Mouse (Mus musculus) kidney, adult 2 months (tissue): ENCODE measurements around the gene Cdkn1b.

Source experiments
- CTCF ChIP-seq: fragments of 200-500 bp; conservative IDR thresholded peaks from 2 replicates; pipeline ENCODE4 v1.5.1; 2011; ENCODE audit warnings: low read depth, mild to moderate bottlenecking, control low read depth, low read length, moderate library complexity, mixed read lengths; ENCODE audit not compliant: insufficient read depth, insufficient read length
- POLR2A ChIP-seq: fragments of 200-500 bp; IDR thresholded peaks from one replicate; pipeline ENCODE4 v1.6.1; 2011; ENCODE audit warnings: low read depth, low read length, control low read depth

- TF ChIP-seq CTCF (no peak), POLR2A (no peak)
Measured at GRCm38 (mm10) chr6:134948522-134949061, 28.4 kb downstream of the Cdkn1b start.
